Mouse (Mus musculus): ENCODE data around the gene Pjvk. TPM values are rescaled to one million over a fixed set of nuclear protein-coding genes. Genes with fewer than 3 reads are reported as not detected.

The Pjvk gene
- total and polyA plus RNA-seq, 2 experiments from 2014 or later, result 1.3 TPM; not detected in 1

GRCm38 (mm10) chr2:76705655-76706054 lies 57.4 kb downstream of the Pjvk start:
- Histone ChIP-seq H3K9me3 (ENCODE audit: low read length) (peaks cover 15% of the 10 kb centered on the region), H3K27me3 (ENCODE audit: insufficient read depth, low read length) (no peaks in the 10 kb centered on the region), H3K4me2 (ENCODE audit: low read depth, low read length, poor library complexity, severe bottlenecking) (no peak overlapping the region), H3K27ac (ENCODE audit: low read depth, low read length) (no peak overlapping the region), H3K4me1 (ENCODE audit: insufficient read depth, low read length) (no peaks in the 10 kb centered on the region), H3K36me3 (ENCODE audit: insufficient read depth, low read length) (peaks cover 11% of the 10 kb centered on the region), H3K4me3 (ENCODE audit: low read depth, low read length) (no peak overlapping the region), H3K9ac (replicated peaks; ENCODE audit: low read length, poor library complexity, severe bottlenecking) (no peak overlapping the region)
- no peak for TF ChIP-seq CTCF (IDR thresholded peaks at IDR 0.05)
- DNase-seq (ENCODE audit: low spot score) (no peak), ATAC-seq (ENCODE audit: low FRiP score) (no peak)
- 89% methylated on average over 13 of the region's 13 CpGs for WGBS

Other genes with a start within 250 kb of the Pjvk start
- 17.0 and 20.4 TPM in 2 replicates for gene Osbpl6, start 242.0 kb upstream of the Pjvk start, total RNA-seq (2014; rRNA removed)
- gene Osbpl6, start 242.0 kb upstream of the Pjvk start, polyA plus RNA-seq (2015; fragmentation: Nextera tagmentation; extraction: Ambion mirVana), result 22.2 and 26.7 TPM in 2 replicates
- gene Prkra, start 461 bp upstream of the Pjvk start, total RNA-seq (2014; rRNA removed), result 93.6 and 117 TPM in 2 replicates
- 109 and 113 TPM in 2 replicates for gene Prkra, start 461 bp upstream of the Pjvk start, polyA plus RNA-seq (2015; fragmentation: Nextera tagmentation; extraction: Ambion mirVana)
- 7.8 and 11.9 TPM in 2 replicates for gene Fkbp7, start 24.6 kb downstream of the Pjvk start, total RNA-seq (2014; rRNA removed)
- gene Fkbp7, start 24.6 kb downstream of the Pjvk start, polyA plus RNA-seq (2015; fragmentation: Nextera tagmentation; extraction: Ambion mirVana), result 11.6 and 13.5 TPM in 2 replicates
- 19.9 and 22.1 TPM in 2 replicates for gene Plekha3, start 26.8 kb downstream of the Pjvk start, total RNA-seq (2014; rRNA removed)
- gene Plekha3, start 26.8 kb downstream of the Pjvk start, polyA plus RNA-seq (2015; fragmentation: Nextera tagmentation; extraction: Ambion mirVana), result 6.9 and 8.7 TPM in 2 replicates